Mouse (Mus musculus) C2C12 (cell line): ENCODE data around the gene Tbc1d16. TPM values are rescaled to one million over a fixed set of nuclear protein-coding genes. Genes with fewer than 3 reads are reported as not detected.

Source experiments
- H3K27me3 ChIP-seq: one replicate; pipeline ENCODE4 v1.6.1; 2011; ENCODE audit not compliant: control insufficient read depth, insufficient read depth, insufficient read length
- H3K36me3 ChIP-seq: one replicate; pipeline ENCODE4 v1.6.1; 2011; ENCODE audit not compliant: control insufficient read depth, insufficient read depth
- H3K4me3 ChIP-seq: one replicate; pipeline ENCODE4 v1.5.1; 2011; ENCODE audit warnings: mild to moderate bottlenecking, control low read depth; ENCODE audit not compliant: poor library complexity, insufficient read depth, severe bottlenecking
- H3K79me2 ChIP-seq: one replicate; pipeline ENCODE4 v1.6.1; 2011; ENCODE audit not compliant: control insufficient read depth, insufficient read depth
- H3K79me3 ChIP-seq: one replicate; pipeline ENCODE4 v1.6.1; 2011; ENCODE audit warnings: low read depth, control low read depth
- H3ac ChIP-seq: one replicate; pipeline ENCODE3; 2011; ENCODE audit warnings: low read depth; ENCODE audit not compliant: control insufficient read depth, insufficient read length
- CEBPB ChIP-seq: IDR thresholded peaks from one replicate; pipeline ENCODE4 v1.6.1; 2011; ENCODE audit warnings: low read depth, mild to moderate bottlenecking, control low read depth, moderate library complexity
- CTCF ChIP-seq: IDR thresholded peaks from one replicate; pipeline ENCODE4 v1.5.1; 2011; ENCODE audit not compliant: control insufficient read depth, insufficient read depth, insufficient read length
- FOSL1 ChIP-seq: IDR thresholded peaks from one replicate; pipeline ENCODE4 v1.8.0; 2011; ENCODE audit warnings: mild to moderate bottlenecking, low read length; ENCODE audit not compliant: poor library complexity, insufficient read depth, severe bottlenecking
- MAX ChIP-seq: IDR thresholded peaks from one replicate; pipeline ENCODE4 v1.6.1; 2011; ENCODE audit warnings: mild to moderate bottlenecking, control low read depth
- MYOD1 ChIP-seq: IDR thresholded peaks from one replicate; pipeline ENCODE4 v1.6.1; 2011; ENCODE audit warnings: low read depth; ENCODE audit not compliant: control insufficient read depth, insufficient read length
- MYOG ChIP-seq: IDR thresholded peaks from one replicate; pipeline ENCODE4 v1.6.1; 2011; ENCODE audit not compliant: control insufficient read depth, insufficient read length; ENCODE audit errors: extremely low read depth
- USF1 ChIP-seq: IDR thresholded peaks from one replicate; pipeline ENCODE4 v1.6.1; 2011; ENCODE audit warnings: low read depth, mild to moderate bottlenecking, control low read depth, moderate library complexity
- polyA plus RNA-seq: library from polyadenylated mRNA; unstranded; fragments of >200 nt; fragmentation: generic; extraction: Trizol; gene quantifications from one replicate; pipeline ENCODE4 v1.2.1, GENCODE M21; 2012; ENCODE audit warnings: missing spikeins

The Tbc1d16 gene
- polyA plus RNA-seq, 1 experiment: 4.9 TPM

DNA sequence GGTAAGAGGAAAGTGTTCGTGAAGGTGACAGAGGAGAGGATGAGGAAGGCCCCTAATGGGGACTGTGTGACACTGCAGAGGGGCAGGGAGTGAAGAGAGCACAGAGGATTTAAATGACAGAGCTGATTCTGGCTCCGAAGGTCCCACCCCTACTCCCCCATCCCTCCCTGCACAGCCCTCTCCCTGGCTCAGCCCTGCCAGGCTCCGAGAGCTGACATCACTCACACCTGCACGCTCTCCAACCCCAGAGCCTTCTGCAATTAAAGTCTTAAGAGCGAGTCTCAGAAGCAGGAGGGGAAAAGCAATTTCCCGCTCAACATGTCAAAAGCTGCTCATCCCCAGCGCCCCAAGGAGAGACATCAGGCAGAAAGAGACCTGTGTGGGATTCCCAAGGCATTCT is 109.4 kb downstream of the Tbc1d16 start:
- no peak overlapping the region for H3K4me3 ChIP-seq
- peaks cover 6% of the 10 kb centered on the region for H3K27me3 ChIP-seq
- TF ChIP-seq CTCF (no peak), CEBPB (no peak), MYOD1 (no peak), MYOG (no peak), MAX (no peak), FOSL1 (no peak), USF1 (no peak)
- no peaks in the 10 kb centered on the region for H3K36me3 ChIP-seq
- no peaks in the 10 kb centered on the region for H3K79me3 ChIP-seq
- H3K79me2 ChIP-seq: no peaks in the 10 kb centered on the region
- H3ac ChIP-seq: no peak overlapping the region

DNA sequence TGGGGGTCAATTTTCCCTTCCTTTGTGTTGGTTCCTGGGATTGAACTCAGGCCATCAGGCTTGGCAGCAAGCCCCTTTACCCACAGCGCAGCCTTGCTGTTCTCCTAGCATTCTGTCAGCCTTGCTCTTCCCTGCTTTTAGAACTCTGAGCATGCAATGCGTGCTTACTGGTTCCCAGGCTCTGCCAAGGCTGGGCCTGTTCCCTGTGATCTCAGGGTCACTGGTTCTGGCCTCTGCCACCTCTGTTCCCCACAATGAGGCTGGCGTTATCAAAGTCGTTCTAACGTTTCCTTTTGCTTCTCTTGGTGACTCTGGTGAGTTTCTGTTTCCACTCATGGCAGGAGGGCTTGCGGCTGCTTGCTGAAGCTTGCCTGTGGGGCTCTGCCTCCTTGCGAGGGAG is 110.4 kb downstream of the Tbc1d16 start:
- Histone ChIP-seq H3K36me3 (no peaks in the 10 kb centered on the region), H3K4me3 (no peak overlapping the region), H3K79me2 (no peaks in the 10 kb centered on the region), H3K79me3 (no peaks in the 10 kb centered on the region), H3K27me3 (peaks cover 6% of the 10 kb centered on the region), H3ac (no peak overlapping the region)
- no peak for TF ChIP-seq USF1
- no peak for TF ChIP-seq MYOG
- TF ChIP-seq CTCF: no peak
- no peak for TF ChIP-seq CEBPB
- no peak for TF ChIP-seq MAX
- no peak for TF ChIP-seq FOSL1
- no peak for TF ChIP-seq MYOD1

DNA sequence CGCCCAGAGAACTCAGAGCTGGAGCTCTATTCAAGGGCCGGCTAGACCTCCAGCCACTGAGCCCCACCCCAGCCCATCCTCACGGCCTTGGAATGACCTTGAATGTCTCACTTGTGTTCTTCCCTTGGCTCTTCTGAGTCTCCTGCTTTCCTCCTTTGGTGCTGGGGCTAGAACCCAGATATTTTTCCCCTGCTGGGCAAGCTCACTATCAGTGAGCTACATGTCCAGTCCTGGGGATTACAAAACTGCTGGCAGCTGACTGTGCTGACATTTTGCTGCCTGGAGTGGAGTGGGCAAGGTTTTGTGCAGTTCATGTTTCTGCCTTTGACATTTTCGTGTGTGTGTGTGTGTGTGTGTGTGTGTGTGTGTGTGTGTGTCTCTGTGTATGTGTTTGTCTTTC is 111.3 kb downstream of the Tbc1d16 start:
- H3K36me3 ChIP-seq: no peaks in the 10 kb centered on the region
- TF ChIP-seq USF1 (no peak), MYOD1 (no peak), FOSL1 (no peak), CTCF (no peak), MYOG (no peak), MAX (no peak), CEBPB (no peak)
- H3ac ChIP-seq: no peak overlapping the region
- peaks cover 6% of the 10 kb centered on the region for H3K27me3 ChIP-seq
- H3K79me3 ChIP-seq: no peaks in the 10 kb centered on the region
- H3K79me2 ChIP-seq: no peaks in the 10 kb centered on the region
- H3K4me3 ChIP-seq: no peak overlapping the region

DNA sequence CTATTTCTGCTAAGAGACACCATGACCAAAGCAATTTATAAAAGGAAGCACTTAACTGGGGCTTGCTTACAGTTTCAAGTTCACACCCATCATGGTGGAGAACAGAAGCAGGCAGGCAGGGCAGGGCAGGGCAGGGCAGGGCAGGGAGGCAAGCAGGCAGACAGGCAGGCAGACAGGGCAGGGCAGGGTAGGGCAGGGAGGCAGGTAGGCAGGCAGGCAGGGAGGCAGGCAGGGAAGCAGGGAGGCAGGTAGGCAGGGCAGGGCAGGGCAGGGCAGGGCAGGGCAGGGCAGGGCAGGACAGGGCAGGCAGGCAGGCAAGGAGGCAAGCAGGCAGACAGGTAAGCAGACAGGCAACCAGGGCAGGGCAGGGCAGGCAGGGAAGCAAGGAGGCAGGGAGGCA is 115.6 kb downstream of the Tbc1d16 start:
- no peak overlapping the region for H3K4me3 ChIP-seq
- no peak overlapping the region for H3ac ChIP-seq
- no peaks in the 10 kb centered on the region for H3K79me2 ChIP-seq
- no peaks in the 10 kb centered on the region for H3K79me3 ChIP-seq
- no peaks in the 10 kb centered on the region for H3K36me3 ChIP-seq
- peaks cover 4% of the 10 kb centered on the region for H3K27me3 ChIP-seq
- TF ChIP-seq CTCF (no peak), CEBPB (no peak), MYOG (no peak), USF1 (no peak)

DNA sequence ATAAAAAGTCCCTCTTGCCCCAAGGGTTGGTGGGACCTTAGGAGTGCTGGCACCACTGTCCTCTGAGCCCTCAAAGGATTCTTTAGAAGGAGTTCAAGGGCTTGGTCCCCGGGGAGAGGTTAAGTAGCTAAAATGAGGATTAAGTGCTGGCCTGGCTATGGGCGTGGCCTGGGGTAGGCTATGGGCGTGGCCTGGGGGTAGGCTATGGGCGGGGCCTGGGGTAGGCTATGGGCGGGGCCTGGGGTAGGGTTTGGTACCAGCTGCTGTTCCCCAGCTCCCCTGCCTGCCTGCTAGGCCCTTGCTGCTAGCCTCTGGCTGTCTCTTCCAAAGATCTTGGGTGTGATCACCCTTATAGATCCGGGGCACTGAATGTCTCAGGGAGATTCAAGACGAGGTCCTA is 117.0 kb downstream of the Tbc1d16 start:
- H3K27me3 ChIP-seq: peaks cover 4% of the 10 kb centered on the region
- no peak for TF ChIP-seq MAX
- TF ChIP-seq MYOG: no peak
- TF ChIP-seq CEBPB: no peak
- no peak for TF ChIP-seq MYOD1
- no peak for TF ChIP-seq CTCF
- TF ChIP-seq USF1: no peak
- TF ChIP-seq FOSL1: no peak
- no peaks in the 10 kb centered on the region for H3K79me3 ChIP-seq
- H3K4me3 ChIP-seq: no peak overlapping the region
- H3K36me3 ChIP-seq: no peaks in the 10 kb centered on the region
- no peaks in the 10 kb centered on the region for H3K79me2 ChIP-seq
- no peak overlapping the region for H3ac ChIP-seq

DNA sequence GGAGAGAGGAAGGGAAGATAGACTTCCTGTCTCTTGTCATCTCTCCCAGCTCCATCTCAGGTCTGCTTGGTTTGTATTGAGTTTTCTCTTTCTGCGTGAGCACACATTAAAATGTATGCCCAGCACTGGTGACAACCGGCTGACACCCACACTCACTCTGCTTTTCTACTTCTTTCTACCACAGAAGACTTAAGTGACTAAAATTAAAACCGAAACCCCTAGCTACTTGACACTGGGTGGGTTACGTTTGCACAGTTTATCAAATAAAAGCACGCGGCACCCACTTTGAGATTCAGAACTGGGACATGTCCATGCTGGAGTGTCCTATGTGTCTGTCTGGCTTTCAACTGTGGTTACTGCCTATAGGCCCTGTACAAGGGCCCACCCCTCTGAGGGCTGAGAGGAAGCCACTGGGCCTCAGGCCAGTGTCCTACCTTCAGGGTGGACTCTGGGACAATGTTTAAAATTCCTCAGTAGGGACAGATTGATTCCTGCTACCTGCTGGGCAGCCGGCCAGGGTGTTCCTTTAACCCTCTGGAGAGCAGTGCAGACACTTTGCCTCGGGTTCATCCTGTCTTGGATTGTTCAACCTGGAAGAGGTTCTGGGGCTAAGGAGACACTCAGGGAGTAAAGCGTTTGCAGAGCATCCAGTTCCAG is 118.8 kb downstream of the Tbc1d16 start:
- TF ChIP-seq USF1 (no peak), FOSL1 (no peak), MAX (no peak), MYOG (no peak), CEBPB (no peak), MYOD1 (no peak), CTCF (no peak)
- H3K4me3 ChIP-seq: no peak overlapping the region
- no peaks in the 10 kb centered on the region for H3K79me2 ChIP-seq
- H3K36me3 ChIP-seq: no peaks in the 10 kb centered on the region
- H3K79me3 ChIP-seq: no peaks in the 10 kb centered on the region
- peaks cover 4% of the 10 kb centered on the region for H3K27me3 ChIP-seq
- no peak overlapping the region for H3ac ChIP-seq
